Mouse (Mus musculus): Measurements from ENCODE around the gene Klc1. TPM values are rescaled to one million over a fixed set of nuclear protein-coding genes. Genes with fewer than 3 reads are reported as not detected.
A peak's percentile ranks its signal among the peaks of the same experiment; 100 is the strongest.

Gene Klc1
- polyA plus RNA-seq, 1 experiment from 2014 or later: 114 TPM

DNA sequence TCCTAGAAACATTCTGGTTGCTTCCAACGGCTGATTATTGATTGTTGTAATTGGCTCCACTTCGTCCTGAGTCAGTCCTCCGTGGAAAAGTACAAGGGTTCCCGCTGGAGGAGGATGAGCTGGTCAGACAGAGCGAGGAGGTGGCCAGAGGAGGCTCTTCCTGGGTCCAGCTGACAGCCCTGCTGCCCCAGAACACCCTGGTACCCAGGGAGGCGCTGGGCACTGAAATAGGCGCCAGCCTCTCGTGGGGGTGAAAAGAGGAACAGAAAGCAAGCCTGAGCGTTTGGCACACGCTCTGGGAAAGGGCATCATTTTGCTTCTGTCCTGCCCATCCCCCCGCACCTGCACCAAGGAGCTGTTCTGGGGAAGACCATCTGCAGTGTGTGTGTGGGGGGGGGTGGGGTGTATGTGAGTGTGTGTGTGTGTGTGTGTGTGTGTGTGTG, 14.6 kb upstream of the Klc1 start:
- Histone ChIP-seq H3K27me3 (no peaks in the 10 kb centered on the region), H3K4me1 (replicated peaks) (peaks cover 10% of the 10 kb centered on the region), H3K4me2 (no peak overlapping the region), H3K4me3 (replicated peaks) (no peak overlapping the region), H3K9me3 (no peaks in the 10 kb centered on the region), H3K36me3 (no peaks in the 10 kb centered on the region), H3K27ac (no peak overlapping the region), H3K9ac (replicated peaks) (no peak overlapping the region)
- 81% methylated on average over 11 of the region's 11 CpGs for WGBS
- no peak for ATAC-seq (ENCODE audit: insufficient number of reproducible peaks, insufficient read depth, low FRiP score, low TSS enrichment, low read depth)

DNA sequence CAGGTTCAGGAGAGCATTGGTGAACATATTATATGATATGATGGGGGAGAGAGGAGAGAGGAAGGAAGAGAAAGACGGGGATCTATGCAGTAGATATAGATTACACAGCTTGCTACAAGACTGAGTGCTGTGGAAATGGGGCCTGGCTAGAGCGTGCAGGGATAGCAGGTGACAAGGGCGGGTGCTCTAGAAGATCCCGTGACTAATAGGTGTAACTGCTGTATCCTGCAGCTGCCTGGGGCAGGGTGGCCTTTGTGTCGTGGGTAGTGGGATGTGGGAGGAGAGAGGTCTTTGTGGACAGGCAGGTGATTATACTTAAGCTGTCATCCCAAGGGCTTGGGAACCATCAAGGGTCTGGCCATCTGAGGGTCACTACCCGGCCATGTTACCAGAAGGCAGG, 13.4 kb upstream of the Klc1 start:
- Histone ChIP-seq H3K4me1 (replicated peaks) (peaks cover 10% of the 10 kb centered on the region), H3K9ac (replicated peaks) (no peak overlapping the region), H3K27ac (no peak overlapping the region), H3K27me3 (no peaks in the 10 kb centered on the region), H3K9me3 (no peaks in the 10 kb centered on the region), H3K4me2 (no peak overlapping the region), H3K36me3 (no peaks in the 10 kb centered on the region), H3K4me3 (replicated peaks) (no peak overlapping the region)
- no peak for ATAC-seq (ENCODE audit: insufficient number of reproducible peaks, insufficient read depth, low FRiP score, low TSS enrichment, low read depth)
- 79% methylated on average over 6 of the region's 6 CpGs for WGBS

DNA sequence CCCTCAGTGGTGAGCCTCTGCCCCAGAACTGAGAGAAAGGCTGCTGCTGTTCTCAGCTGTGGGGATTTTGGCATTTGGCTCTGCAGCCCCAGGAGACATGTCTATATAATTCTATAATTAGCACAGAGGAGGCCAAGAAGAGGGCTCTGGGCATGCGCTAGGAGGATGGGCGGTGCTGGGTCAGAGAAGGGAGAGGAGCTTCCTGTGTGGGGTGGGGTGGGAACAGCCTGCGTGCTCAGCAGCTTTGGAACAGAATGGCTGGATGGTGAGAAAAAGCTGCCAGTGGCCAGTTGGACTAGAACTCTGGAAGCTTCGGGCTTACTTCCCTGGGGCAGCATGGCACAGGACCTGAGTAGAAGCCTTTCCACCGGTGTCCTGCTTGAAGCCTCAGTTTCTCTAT, 12.6 kb upstream of the Klc1 start:
- H3K4me3 ChIP-seq (replicated peaks): no peak overlapping the region
- H3K4me2 ChIP-seq: no peak overlapping the region
- H3K4me1 ChIP-seq (replicated peaks): peaks cover 10% of the 10 kb centered on the region
- peak; percentile 47; the same call in 1 of the 2 replicates for ATAC-seq (ENCODE audit: insufficient number of reproducible peaks, insufficient read depth, low FRiP score, low TSS enrichment, low read depth)
- no peaks in the 10 kb centered on the region for H3K9me3 ChIP-seq
- WGBS: 68% methylated on average over 5 of the region's 5 CpGs
- H3K36me3 ChIP-seq: no peaks in the 10 kb centered on the region
- H3K27me3 ChIP-seq: no peaks in the 10 kb centered on the region
- no peak overlapping the region for H3K27ac ChIP-seq
- H3K9ac ChIP-seq (replicated peaks): no peak overlapping the region

DNA sequence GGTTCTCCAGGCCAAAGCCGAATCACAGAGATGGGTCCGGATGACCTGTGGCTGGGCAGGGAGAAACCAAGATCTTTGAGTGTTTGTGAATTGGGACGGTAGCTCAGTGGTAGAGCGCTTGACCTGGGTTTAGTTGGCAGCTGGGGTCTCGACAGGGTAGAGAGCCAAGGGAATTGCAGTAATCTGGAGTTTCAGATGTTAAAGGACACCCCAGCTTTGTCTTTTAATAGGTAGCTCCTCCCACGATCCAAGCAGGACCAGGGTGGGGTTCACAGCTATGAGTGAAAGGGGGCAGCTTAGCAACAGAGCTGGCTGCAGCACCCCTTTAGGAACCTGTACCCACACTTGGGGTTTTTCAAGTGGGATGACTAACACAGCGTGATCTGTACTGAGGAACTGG, 11.2 kb upstream of the Klc1 start:
- Histone ChIP-seq H3K9ac (replicated peaks) (no peak overlapping the region; the same call in 1 of the 2 replicates), H3K27me3 (no peaks in the 10 kb centered on the region), H3K27ac (no peak overlapping the region), H3K4me2 (no peak overlapping the region), H3K9me3 (no peaks in the 10 kb centered on the region), H3K4me3 (replicated peaks) (no peak overlapping the region), H3K4me1 (replicated peaks) (peaks cover 10% of the 10 kb centered on the region), H3K36me3 (no peaks in the 10 kb centered on the region)
- ATAC-seq (ENCODE audit: insufficient number of reproducible peaks, insufficient read depth, low FRiP score, low TSS enrichment, low read depth): no peak
- WGBS: 77% methylated on average over 7 of the region's 7 CpGs

DNA sequence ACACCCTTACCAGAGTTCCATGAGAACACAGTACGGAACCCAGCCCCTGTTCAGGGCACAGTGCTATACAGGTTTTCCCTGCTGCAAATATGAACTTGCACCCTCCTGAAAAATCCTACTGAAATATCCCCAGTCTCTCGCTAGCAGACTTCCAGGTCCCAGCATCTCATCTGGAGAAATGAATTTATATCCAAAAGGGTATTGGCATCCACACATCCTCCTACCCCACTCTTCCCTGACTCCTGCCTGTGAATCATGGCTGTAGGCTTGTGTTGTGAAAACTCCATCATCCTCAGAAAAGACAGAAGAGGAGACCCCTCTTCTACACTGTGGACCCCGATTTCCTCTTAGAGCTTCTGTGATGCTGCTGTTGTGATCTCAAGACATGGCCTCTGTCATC, 7.9 kb upstream of the Klc1 start:
- Histone ChIP-seq H3K27ac (no peak overlapping the region), H3K4me2 (no peak overlapping the region), H3K4me3 (replicated peaks) (no peak overlapping the region), H3K36me3 (no peaks in the 10 kb centered on the region), H3K9ac (replicated peaks) (no peak overlapping the region), H3K27me3 (no peaks in the 10 kb centered on the region), H3K9me3 (no peaks in the 10 kb centered on the region), H3K4me1 (replicated peaks) (peaks cover 6% of the 10 kb centered on the region)
- ATAC-seq (ENCODE audit: insufficient number of reproducible peaks, insufficient read depth, low FRiP score, low TSS enrichment, low read depth): no peak
- WGBS: 97% methylated on average over 3 of the region's 3 CpGs

DNA sequence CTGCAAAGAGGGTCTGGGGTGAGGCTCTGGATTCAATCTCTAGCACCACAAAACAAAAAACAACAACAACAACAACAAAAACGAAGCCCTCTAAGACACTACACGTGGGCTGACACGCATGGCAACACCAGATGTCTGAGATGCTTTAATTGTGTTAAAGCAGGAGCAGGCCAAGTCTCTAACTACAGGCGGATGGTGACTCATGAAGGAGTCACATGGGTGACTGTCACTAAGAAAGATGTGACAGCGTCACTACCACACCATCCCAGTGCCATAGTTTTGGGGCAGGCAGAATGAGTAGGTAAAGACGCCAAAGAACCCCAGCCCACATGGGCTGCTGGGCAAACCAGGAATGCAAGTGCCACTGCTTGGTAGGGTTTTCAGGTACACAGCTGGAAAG, 6.2 kb upstream of the Klc1 start:
- H3K9me3 ChIP-seq: no peaks in the 10 kb centered on the region
- H3K4me2 ChIP-seq: no peak overlapping the region
- H3K9ac ChIP-seq (replicated peaks): no peak overlapping the region
- 90% methylated on average over 6 of the region's 6 CpGs for WGBS
- H3K36me3 ChIP-seq: no peaks in the 10 kb centered on the region
- peaks cover 6% of the 10 kb centered on the region for H3K4me1 ChIP-seq (replicated peaks)
- no peak overlapping the region for H3K4me3 ChIP-seq (replicated peaks)
- no peak overlapping the region for H3K27ac ChIP-seq
- H3K27me3 ChIP-seq: no peaks in the 10 kb centered on the region
- ATAC-seq (ENCODE audit: insufficient number of reproducible peaks, insufficient read depth, low FRiP score, low TSS enrichment, low read depth): no peak

DNA sequence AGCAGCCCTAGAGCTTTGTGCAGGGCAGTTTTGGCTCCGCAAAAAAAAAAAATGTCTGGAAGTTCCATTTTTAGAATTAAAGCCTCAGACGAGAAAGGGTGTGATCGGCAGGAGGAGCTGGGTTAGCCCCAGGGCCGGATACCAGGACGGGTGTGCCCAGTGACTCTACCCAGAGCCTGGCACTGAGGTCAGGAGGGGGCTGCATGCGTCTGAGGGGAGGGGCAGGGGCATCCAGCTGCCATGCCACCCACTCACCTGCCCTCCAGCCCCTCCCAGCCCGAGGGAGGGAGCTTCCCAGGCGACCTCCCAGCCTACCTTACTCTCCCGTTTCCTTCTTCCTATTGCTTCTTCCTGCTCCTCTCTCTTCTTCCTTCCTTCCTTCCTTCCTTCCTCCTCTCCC, 5.3 kb upstream of the Klc1 start:
- H3K27ac ChIP-seq: no peak overlapping the region
- whole genome bisulfite sequencing: 65% methylated on average over 9 of the region's 9 CpGs
- no peaks in the 10 kb centered on the region for H3K36me3 ChIP-seq
- H3K4me3 ChIP-seq (replicated peaks): no peak overlapping the region
- no peaks in the 10 kb centered on the region for H3K9me3 ChIP-seq
- H3K4me2 ChIP-seq: no peak overlapping the region
- H3K9ac ChIP-seq (replicated peaks): no peak overlapping the region
- ATAC-seq (ENCODE audit: insufficient number of reproducible peaks, insufficient read depth, low FRiP score, low TSS enrichment, low read depth): no peak
- H3K27me3 ChIP-seq: no peaks in the 10 kb centered on the region
- H3K4me1 ChIP-seq (replicated peaks): peaks cover 14% of the 10 kb centered on the region

DNA sequence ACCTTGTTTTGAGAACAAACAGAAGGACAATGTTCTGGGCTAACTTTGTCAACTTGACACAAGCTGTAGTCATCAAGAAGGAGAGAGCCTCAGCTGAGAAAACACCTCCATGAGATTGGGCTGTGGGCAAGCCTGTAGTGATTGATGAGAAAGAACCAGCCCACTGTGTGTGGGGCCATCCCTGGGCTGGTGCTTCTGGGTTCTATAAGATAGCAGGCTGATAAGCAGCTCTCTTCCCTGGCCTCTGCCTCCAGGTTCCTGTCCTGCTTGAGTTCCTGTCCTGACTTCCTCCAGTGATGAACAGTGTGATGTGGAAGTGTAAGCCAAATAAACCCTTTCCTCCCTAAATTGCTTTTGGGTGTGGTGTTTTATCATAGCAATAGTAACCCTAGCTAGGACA, 3.9 kb upstream of the Klc1 start:
- H3K9ac ChIP-seq (replicated peaks): no peak overlapping the region
- H3K4me1 ChIP-seq (replicated peaks): peaks cover 18% of the 10 kb centered on the region
- no peaks in the 10 kb centered on the region for H3K9me3 ChIP-seq
- ATAC-seq (ENCODE audit: insufficient number of reproducible peaks, insufficient read depth, low FRiP score, low TSS enrichment, low read depth): no peak
- no peak overlapping the region for H3K4me3 ChIP-seq (replicated peaks)
- no peak overlapping the region for H3K4me2 ChIP-seq
- no peaks in the 10 kb centered on the region for H3K36me3 ChIP-seq
- H3K27me3 ChIP-seq: no peaks in the 10 kb centered on the region
- H3K27ac ChIP-seq: no peak overlapping the region

DNA sequence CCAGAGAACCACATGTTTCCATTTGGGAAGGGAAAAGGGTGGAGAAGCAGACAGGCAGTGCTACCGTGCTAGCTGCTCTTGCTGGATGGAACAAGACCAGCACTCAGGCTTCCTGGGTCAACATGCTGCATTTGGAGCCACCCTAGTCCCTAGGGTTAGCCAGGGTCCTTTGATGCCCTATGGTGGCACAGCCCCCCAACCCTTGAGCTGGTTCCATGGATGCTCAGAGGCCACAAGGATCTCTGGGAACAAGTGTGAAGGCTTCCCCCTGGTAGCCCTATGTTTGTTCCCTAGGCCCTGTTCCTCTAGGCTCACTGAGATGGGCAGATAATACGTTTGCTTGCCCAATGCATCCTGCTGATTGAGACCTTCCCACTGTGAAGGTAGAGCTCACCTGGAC, 3.4 kb upstream of the Klc1 start:
- no peak for ATAC-seq (ENCODE audit: insufficient number of reproducible peaks, insufficient read depth, low FRiP score, low TSS enrichment, low read depth)
- 45% methylated on average over 2 of the region's 2 CpGs for WGBS

DNA sequence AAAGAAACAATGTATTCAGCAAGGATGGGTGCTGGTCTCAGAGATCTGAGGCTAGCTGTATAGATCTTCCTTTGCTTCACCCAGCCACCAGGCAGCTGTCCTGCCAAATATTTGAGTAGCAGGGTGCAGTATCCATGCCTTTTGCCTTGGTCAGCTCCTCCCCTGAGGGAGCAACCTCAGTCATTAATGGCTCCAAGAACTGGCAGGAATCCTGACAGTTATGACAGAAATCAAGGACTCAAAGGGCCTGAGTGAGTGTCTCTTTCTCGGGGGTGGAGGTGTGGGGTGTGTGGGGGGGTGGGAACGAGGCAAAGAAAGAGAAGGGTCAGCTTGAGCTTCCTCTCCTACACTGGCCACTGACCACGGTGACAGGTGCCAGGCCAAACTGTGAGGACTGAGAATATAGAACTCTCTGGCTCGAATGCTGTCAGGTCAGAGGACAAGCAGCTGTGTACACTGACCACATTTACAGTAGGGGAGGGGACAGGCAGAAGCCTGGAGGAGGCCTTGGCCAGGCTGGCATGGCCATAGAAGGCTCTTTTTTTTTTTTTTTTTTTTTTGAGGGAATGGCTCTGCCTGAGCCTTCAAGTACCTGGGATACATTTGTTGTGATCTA, 2.5 kb upstream of the Klc1 start:
- Histone ChIP-seq H3K4me3 (replicated peaks) (no peak overlapping the region), H3K27ac (no peak overlapping the region), H3K4me1 (replicated peaks) (peaks cover 27% of the 10 kb centered on the region), H3K4me2 (no peak overlapping the region), H3K36me3 (no peaks in the 10 kb centered on the region), H3K27me3 (no peaks in the 10 kb centered on the region), H3K9me3 (no peaks in the 10 kb centered on the region), H3K9ac (replicated peaks) (no peak overlapping the region)
- 63% methylated on average over 4 of the region's 4 CpGs for WGBS
- no peak for ATAC-seq (ENCODE audit: insufficient number of reproducible peaks, insufficient read depth, low FRiP score, low TSS enrichment, low read depth)

More for the DNA sequence above, 3.4 kb upstream of the Klc1 start:
- no peaks in the 10 kb centered on the region for H3K9me3 ChIP-seq
- no peaks in the 10 kb centered on the region for H3K36me3 ChIP-seq
- no peak overlapping the region for H3K27ac ChIP-seq
- peaks cover 23% of the 10 kb centered on the region for H3K4me1 ChIP-seq (replicated peaks)
- no peak overlapping the region for H3K9ac ChIP-seq (replicated peaks)
- no peak overlapping the region for H3K4me2 ChIP-seq
- H3K4me3 ChIP-seq (replicated peaks): no peak overlapping the region
- H3K27me3 ChIP-seq: no peaks in the 10 kb centered on the region

DNA sequence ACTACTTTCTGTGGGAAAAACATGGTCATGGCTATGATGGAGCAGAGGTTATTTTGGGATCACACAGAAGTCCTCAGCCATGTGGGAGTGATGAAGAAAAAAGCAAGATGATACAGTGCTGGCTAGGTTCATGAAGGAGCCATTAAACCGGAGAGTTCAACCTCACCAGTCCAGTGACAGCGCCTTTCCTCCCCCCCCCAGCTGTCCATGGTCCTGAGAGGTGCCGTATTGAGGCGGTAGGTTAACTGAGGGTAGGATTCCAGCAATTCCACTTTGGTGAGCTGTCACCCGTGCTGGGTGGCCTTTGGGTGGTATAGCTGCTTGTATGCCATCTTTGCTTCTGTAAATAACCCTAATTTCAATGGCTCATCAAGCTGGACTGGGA, 2.0 kb upstream of the Klc1 start:
- Histone ChIP-seq H3K36me3 (no peaks in the 10 kb centered on the region), H3K9ac (replicated peaks) (no peak overlapping the region), H3K4me3 (replicated peaks) (no peak overlapping the region), H3K4me2 (no peak overlapping the region), H3K9me3 (no peaks in the 10 kb centered on the region), H3K27ac (no peak overlapping the region), H3K27me3 (no peaks in the 10 kb centered on the region), H3K4me1 (replicated peaks) (peaks cover 30% of the 10 kb centered on the region)
- no peak for ATAC-seq (ENCODE audit: insufficient number of reproducible peaks, insufficient read depth, low FRiP score, low TSS enrichment, low read depth)
- WGBS: 25% methylated on average over 5 of the region's 5 CpGs

DNA sequence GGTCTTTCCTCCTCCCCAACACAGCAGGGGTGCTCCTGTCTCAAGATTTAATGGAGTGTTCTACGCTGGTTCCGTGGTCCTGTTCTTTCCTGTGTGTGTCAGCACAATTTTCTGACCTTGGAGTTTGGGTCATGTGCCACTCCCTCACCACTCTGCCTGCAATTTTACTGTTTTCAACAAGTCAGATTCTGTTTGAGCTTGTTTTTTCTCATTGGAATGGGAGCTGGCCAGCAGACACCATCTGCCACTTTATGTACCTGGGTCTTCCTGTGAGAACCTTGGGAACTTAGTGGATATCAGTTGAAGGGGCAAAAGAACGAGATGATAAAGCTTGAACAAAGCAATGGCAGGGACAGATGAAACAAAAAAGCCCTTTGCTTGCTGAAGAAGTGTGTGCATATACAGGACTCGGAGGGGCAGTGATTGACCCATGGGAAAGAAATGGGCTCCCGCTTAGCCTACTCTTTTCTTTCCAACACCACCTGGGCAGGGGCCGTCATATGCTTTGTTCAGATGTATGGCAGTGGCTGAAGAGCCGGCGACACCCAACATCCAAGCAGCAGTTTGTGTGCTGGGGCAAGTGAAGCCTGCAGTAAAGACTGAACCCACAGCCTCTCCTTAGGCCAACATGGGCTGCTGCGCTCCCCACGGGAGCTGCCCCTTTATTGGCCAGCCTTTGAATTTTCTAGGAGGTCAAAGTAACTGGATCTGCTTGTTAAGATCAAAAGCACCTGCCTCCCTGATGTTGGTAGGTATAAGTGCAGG, 906 bp upstream of the Klc1 start:
- Histone ChIP-seq H3K36me3 (peaks cover 6% of the 10 kb centered on the region; the same call in 1 of the 2 replicates), H3K4me2 (peak overlapping the region; percentile 91), H3K4me3 (replicated peaks) (peak overlapping the region; percentile 92), H3K9ac (replicated peaks) (peak overlapping the region; percentile 92), H3K27me3 (no peaks in the 10 kb centered on the region), H3K9me3 (no peaks in the 10 kb centered on the region), H3K4me1 (replicated peaks) (peaks cover 34% of the 10 kb centered on the region), H3K27ac (peak overlapping the region; percentile 87)
- ATAC-seq (ENCODE audit: insufficient number of reproducible peaks, insufficient read depth, low FRiP score, low TSS enrichment, low read depth): no peak; the same call in 1 of the 2 replicates
- WGBS: 37% methylated on average over 10 of the region's 10 CpGs
